Mouse (Mus musculus): Measurements from ENCODE around the gene Mfsd11.

GRCm38 (mm10) chr11:116865945-116866585, 13.8 kb downstream of the Mfsd11 start:
- TF ChIP-seq CTCF (IDR thresholded peaks at IDR 0.05; ENCODE audit: borderline replicate concordance, insufficient read depth, low read length) (no peak), POLR2A (IDR thresholded peaks at IDR 0.05; ENCODE audit: low read depth, low read length) (no peak)

All from embryonic fibroblast, embryonic 13.5 days (primary cell).